Mouse (Mus musculus): ENCODE data around the gene Kpnb1. TPM values are rescaled to one million over a fixed set of nuclear protein-coding genes. Genes with fewer than 3 reads are reported as not detected.

Gene Kpnb1
- polyA plus RNA-seq (2017; shearing (Covaris generic)) = 20.3 TPM

GRCm38 (mm10) chr11:97187764-97188642, at the start of gene Kpnb1:
TSS of gene Kpnb1 (minus strand) at chr11:97187881.

GRCm38 (mm10) chr11:97151343-97151801, 36.3 kb downstream of the Kpnb1 start, which contains the start of gene Tbkbp1:
TSS of gene Tbkbp1 (minus strand) at chr11:97151495.

GRCm38 (mm10) chr11:97114671-97115601, 72.7 kb downstream of the Kpnb1 start, which contains the start of gene Tbx21:
TSS of gene Tbx21 (minus strand) at chr11:97115331.

Other genes with a start within 250 kb of the Kpnb1 start
- 39.7 TPM for gene Pnpo, start 243.9 kb downstream of the Kpnb1 start, polyA plus RNA-seq (2017; shearing (Covaris generic))
- 76.5 TPM for gene Sp2, start 204.9 kb downstream of the Kpnb1 start, polyA plus RNA-seq (2017; shearing (Covaris generic))
- 4.6 TPM for gene Sp6, start 174.5 kb downstream of the Kpnb1 start, polyA plus RNA-seq (2017; shearing (Covaris generic))
- gene Scrn2, start 157.9 kb downstream of the Kpnb1 start, polyA plus RNA-seq (2017; shearing (Covaris generic)) = 3.8 TPM
- gene Lrrc46, start 146.5 kb downstream of the Kpnb1 start, polyA plus RNA-seq (2017; shearing (Covaris generic)) = not detected
- 36.8 TPM for gene Mrpl10, start 146.3 kb downstream of the Kpnb1 start, polyA plus RNA-seq (2017; shearing (Covaris generic))
- 19.6 TPM for gene Osbpl7, start 137.3 kb downstream of the Kpnb1 start, polyA plus RNA-seq (2017; shearing (Covaris generic))
- 208 TPM for gene Tbx21, start 72.5 kb downstream of the Kpnb1 start, polyA plus RNA-seq (2017; shearing (Covaris generic))
- 4.8 TPM for gene Tbkbp1, start 36.4 kb downstream of the Kpnb1 start, polyA plus RNA-seq (2017; shearing (Covaris generic))
- gene Npepps, start 92.8 kb upstream of the Kpnb1 start, polyA plus RNA-seq (2017; shearing (Covaris generic)) = 44.7 TPM
- gene Mrpl45, start 127.8 kb upstream of the Kpnb1 start, polyA plus RNA-seq (2017; shearing (Covaris generic)) = 12.6 TPM
- gene Gpr179, start 164.2 kb upstream of the Kpnb1 start, polyA plus RNA-seq (2017; shearing (Covaris generic)) = 0.21 TPM
- 1.4 TPM for gene Socs7, start 174.7 kb upstream of the Kpnb1 start, polyA plus RNA-seq (2017; shearing (Covaris generic))
- gene Arhgap23, start 227.7 kb upstream of the Kpnb1 start, polyA plus RNA-seq (2017; shearing (Covaris generic)) = not detected